Mouse (Mus musculus): ENCODE data around the gene Mllt3.

Mllt3 gene

DNA sequence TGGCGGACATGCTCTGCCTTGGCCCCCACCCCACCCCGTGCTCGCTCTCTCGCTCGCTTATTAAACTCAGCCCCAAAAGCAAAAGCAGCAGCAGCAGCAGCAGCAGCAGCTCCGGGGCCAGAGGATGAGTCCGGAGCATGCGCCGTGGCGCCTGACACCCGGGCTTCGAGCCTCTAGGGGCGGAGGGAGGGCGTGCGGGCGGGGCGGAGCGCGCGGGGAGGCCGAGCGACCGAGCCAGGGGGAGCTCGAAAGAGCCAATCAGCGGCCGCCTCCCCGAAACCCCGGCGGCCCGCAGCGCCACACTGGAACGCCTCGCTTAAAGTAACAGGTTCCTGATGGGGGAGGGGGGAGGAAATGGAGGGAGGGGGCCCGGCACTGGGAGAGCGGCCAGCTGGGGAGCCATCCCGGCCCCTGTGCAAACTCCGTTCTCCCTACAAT is at the start of gene Mllt3:
TSS of gene Mllt3 (minus strand) at position 149 of the 438 bp plus-strand sequence.
- DNase-seq (ENCODE audit: low spot score), result peak; percentile 95

DNA sequence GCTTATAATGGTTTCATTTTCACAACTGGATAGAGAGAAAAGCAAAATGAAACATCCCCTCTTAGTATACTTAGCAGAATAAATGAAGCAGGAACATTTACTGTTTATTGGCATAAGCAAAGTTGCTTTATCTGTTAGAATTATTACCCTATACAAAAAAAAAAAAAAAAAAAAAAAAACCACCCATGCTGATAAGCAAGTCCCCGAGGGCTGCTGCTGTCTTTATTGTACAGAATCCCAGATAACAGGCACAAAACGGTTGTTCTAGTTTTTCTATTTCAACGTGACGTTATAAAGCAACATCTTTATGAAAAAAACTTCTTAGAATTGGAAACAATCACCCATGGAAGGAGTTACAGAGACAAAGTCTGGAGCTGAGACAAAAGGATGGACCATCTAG is 49.2 kb upstream of the Mllt3 start:
- no peak for DNase-seq (ENCODE audit: low spot score)

DNA sequence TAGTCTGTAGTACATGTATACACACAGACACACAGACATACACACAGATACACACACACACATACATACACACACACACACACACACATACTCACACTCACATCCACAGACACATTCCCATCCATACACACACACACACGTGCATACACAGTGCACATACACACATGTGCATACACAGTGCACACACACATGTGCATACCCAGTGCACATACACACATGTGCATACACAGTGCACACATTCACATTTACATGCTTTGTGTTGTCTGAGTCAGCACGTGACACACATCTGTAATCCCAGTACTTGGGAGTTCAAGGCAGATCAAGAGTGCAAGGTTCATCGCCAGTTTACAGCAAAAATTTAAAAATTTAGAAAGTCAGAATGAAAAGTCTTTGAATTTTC is 48.7 kb upstream of the Mllt3 start:
- DNase-seq (ENCODE audit: low spot score), result no peak

DNA sequence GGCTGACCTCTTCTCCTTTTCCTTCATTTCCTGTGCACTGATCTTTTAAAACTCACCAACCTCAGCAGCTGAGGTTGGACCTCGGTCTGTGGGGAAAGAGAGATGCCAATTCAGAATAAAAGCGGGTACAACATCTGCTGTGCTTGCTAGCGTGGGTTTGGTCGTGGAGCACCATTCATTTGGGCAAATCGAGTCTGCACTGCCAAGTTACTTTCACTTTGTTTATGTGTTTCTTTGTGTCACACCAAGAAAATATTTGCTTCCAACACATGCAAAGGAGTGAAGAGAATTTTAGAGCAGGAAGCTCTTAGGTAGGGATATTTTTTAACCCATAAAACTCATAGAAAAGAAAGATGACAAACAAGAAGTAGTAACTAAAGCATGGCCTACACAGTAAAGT is 48.3 kb upstream of the Mllt3 start:
- DNase-seq (ENCODE audit: low spot score), result no peak

DNA sequence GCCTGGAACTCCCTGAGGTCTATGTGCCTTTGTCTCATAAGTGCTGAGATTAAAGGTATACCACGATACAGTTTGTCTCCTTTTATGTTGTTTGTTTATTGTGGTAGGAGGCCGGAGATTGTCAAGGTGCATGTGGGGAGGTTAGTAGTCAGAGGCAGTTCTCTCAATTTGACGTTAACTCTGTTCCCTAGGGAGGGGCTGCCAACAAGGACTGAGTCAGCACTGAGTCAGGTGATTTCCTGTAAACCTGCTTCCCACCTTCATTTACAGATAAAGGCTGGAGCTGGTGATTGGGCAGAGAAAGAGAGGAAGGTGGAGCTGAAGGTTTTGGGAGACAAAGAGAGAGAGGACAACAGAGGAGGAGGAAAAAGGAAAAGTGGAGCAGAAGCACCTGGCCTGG is 45.8 kb upstream of the Mllt3 start:
- DNase-seq (ENCODE audit: low spot score), result no peak

DNA sequence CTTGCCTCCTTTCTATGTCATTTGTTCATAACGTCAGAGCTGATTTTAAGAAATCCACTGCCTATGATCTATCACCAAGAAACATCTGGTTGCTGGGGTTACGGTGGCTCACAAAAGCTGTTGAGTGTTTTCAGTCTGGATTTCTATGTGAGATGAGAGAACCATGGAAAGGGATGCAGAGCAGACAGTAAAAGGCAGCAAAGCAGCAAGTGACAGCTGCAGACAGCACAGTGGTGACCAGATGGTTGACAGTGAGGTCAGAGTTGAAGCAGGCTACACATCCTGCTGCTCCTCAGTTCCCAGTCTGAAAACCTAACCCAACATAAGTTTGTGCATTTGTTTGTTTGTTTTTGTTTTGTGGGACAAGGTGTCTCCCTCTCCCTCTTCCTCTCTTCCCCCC is 42.2 kb upstream of the Mllt3 start:
- DNase-seq (ENCODE audit: low spot score), result no peak

DNA sequence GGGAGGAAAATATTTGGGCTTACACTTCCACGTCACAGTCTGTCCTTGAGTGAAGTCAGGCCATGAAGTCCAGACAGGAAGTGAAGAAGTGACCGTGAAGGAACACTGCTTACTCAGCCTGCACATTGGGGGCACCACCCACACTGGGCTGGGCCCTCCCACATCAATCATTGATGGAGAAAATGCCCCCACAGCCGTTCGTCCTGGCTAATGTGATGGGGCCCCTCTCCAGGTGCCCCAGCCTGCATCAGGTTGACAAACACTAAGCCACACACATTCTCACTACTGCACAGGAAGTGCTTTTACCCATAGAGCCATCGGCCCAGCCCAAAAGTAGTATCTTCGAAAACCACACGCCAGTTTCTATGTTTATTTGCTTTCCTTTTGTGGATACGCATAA is 13.1 kb upstream of the Mllt3 start:
- DNase-seq (ENCODE audit: low spot score), result no peak

DNA sequence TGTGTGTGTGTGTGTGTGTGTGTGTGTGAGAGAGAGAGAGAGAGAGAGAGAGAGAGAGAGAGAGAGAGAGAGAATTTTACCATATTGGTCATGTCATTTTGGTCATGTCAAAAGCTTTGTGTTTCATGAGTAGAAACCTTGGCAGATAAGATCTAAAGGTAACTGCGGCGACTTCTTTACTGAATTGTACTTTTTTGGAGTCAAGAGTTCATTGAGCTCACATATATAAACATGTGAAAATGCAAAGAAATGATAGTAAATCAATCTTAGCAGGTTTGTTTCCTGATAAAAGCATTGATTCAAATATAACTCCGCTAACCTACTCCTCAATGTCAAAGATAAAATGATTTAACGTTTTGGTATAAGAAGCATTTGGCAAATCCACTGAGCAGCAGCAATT is 12.0 kb upstream of the Mllt3 start:
- DNase-seq (ENCODE audit: low spot score), result no peak

DNA sequence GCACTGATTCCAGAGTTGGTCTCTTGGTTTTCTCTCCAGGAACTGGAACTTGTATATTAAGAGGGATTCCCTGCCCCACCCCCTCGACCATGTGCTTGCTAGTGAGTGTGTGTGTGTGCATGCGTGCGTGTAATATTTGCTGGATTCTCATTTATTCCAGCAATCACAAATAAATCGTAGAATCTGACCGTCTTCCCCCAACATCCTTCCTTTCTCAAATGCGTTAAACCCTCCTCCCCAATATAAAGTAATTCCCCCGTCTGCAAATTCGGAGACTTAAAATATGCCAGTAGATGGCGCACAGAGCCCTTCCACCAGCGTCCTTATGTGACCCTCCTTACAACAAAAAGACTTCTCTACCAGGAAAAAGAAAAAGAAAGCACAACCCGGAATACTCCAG is 2.2 kb upstream of the Mllt3 start:
- peak; percentile 78 for DNase-seq (ENCODE audit: low spot score)

DNA sequence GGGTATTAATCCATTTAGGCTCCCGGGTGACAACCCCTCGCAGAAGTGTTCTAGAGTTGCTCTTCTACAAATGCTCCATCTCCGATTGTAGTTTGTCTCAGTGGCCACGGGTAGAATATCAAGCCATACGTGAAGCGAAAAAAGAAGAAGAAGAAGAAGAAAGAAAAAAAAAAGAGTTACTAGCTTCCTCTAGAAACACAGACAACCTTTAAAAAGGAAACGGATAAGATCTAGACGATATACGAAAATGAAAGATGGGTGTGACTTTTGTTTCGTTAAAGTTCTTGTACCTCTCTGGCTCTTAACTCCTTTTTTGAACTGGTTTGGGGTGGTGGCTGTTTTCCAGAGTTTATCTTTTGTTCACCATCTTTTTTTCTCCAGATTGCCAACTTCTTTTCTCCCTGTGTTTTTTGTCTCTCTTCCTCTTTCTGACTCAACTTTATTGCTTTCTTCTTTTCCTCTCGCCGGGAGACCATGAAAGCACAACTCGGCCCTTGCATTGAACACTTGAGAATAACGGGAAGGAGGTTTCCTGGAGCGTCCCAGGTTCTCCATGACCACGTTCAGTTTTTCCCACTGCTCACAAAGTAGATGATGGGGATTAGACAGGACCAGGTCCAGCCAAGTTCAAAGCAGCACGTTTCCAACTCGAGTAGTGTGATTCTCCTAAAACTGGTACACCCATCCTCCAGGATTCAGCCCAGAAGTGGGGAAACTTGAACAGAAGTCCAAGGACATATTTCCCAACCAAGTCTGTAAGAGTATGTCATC is 1.4 kb upstream of the Mllt3 start:
- DNase-seq (ENCODE audit: low spot score), result peak; percentile 12

DNA sequence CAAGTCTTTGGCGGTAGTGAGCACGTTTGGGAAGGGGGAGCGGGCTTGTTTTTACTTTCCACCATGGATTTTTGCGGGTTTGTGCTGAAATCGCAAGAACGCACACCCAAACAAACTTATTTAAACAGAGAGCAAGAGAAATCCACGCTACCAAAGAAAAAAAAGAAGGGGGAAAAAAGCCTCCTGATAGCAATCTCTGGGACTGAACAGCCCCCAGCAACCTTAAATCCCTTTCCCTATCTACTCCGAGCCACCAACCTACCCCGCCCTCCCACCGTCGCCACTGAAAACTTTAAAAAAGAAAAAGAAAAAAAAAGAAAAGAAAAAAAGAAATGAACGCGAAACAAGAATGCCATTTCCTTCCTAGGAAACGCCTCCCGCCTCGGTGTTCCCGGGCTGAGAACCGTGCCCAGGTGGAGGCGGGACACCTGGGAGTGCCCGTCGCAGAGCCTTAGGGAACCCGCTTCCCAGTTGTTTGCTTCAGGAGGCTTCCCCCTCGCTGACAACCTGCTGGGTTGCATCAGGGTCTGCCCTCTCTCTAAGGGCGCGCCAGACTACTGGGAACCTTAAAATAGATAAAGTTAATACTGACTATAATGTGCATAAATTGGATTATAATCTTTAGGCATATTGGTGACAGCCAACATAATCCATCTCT is 694 bp upstream of the Mllt3 start:
- DNase-seq (ENCODE audit: low spot score), result peak; percentile 30

DNA sequence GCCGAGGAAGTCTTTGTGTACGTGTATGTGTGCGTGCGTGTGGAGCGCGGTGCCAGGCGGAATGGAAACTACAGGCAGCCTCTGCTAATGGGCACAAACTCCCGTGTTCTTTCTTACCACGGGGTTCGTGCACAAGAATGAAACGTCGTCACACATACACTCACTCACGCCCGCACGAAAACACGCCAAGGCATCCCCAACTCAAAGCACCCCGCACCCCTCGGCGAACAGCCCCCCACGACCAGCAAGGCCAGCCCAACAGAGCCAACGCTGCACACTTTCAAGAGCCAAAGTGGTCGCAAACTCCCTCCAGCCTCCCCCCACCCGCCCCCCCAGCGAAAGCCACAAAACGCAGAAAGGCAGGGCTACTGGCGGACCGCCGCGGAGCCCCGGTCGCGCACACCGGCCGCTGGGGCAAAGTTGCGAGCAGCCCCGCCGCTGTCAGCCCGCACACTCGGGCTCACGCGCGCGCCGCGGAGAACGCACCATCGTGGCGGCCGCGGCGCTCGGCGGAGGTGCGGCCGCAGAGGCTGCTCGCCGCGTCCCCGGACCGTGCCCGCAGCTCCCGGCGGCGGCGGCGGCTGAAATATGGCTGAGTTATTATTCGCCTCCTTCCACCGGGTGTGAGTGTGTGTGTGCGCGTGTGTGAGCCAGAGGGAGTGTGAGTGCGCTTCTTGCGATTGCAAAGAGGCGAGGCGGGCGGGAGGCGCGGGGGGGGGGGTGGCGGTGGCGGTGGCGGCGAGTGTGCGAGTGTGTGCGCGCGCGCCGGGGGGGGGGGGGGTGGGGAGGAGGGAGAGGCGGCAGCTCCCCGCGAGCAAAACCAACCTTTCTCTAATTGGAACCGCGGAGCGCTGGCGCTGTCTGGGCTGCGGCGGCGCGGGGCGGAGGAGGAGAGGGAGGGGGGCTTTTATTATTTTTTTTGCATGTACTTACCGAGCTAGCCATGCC is 739 bp downstream of the Mllt3 start:
- peak; percentile 69 for DNase-seq (ENCODE audit: low spot score)

DNA sequence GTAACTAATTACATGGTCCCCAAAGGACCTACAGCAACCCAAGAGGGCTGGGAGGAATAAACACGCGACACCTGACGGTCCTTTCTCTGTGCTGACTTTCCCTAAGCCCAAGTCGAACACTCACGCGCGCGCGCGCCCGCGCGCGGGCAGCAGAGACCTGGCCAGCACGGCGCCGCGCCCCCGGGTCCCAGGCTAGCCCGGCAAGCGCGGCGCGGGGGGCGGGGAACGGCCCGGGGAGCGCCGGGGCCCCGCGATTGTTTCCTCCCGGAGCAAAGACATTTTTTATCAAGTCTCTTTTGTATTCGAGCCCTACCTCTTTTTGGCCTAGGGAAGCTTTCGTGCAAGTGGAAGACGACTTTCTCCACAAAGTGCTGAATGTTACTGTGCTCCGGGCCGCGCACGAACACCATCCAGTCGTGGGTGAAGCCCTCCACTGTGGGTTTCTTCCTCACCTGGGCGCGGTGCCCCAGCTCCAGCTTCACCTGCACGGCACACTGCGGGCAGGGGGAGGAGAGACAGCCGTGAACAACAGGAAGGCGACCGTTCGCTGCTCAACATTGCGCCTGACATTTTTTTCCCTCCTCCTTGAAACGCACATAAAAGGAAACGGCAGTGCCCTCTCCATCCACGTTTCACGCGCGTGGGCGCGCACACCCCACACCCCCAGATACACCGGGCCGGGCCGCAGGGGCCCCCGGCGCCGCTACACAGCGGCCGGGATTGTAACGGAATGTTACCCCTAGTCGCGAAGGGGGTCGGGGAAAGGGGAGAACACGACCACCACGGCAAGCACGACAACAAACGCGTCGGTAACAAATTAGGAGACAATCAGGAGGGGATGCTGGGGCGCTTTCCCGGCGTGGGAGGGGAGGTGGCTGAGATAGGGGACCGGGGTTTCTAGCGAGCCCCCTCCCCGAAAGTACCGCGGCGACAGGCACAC is 1.7 kb downstream of the Mllt3 start:
- peak; percentile 37 for DNase-seq (ENCODE audit: low spot score)

DNA sequence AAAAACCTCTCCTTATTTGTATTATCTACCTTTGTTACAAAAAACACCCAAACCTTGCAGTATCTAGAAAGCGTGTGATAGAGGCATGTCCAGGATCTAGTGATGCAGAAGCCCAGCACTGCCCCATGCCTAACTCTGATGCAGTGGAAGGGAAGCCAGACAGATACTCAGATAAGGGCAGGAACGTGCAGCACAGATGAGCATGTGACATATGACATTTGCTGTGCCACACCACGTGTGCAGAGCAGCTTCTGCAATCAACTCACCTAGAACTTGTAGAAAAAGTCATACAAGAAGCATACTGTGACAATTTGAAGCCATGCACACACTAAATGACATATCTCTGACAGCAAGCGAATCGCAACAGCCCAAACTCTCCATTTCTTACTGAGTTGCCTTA is 9.6 kb downstream of the Mllt3 start:
- no peak for DNase-seq (ENCODE audit: low spot score)

DNA sequence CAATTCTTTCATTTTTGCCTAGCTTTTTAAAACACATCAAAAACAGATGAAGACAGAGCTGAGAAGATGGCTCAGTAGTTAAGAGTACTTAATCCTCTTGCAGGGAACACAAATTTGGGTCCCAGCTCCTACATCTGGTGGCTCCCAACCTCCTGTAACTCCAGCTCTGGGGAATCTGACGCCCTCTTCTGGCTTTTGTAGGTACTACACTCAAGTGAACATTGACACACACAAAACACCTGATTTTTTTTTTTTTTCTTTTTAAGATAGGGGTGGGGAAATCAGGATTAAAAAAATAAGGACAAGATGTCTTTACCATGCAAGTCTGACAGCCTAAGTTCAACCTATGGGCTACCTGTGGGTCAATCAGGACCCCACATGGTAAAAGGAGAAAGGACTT is 10.5 kb downstream of the Mllt3 start:
- no peak for DNase-seq (ENCODE audit: low spot score)

DNA sequence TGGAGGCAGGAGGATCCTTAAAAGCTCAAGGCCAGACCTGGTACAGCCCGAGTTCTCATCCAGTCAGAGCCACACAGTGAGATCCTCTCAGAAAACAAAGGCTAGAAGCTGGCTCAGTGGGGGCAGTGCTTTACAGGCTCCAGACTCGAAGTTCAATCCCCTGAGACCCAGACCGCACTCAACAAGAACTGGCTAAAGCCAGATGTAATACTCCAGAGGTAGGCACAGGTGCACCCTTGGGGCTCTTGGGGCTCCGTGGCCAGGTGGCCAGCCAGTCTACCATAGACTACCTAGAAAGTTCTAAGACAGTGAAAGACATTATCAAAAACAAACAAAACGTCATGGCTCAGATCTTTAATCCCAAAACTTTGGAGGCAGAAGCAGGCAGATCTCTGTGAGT is 12.7 kb downstream of the Mllt3 start:
- DNase-seq (ENCODE audit: low spot score), result no peak

DNA sequence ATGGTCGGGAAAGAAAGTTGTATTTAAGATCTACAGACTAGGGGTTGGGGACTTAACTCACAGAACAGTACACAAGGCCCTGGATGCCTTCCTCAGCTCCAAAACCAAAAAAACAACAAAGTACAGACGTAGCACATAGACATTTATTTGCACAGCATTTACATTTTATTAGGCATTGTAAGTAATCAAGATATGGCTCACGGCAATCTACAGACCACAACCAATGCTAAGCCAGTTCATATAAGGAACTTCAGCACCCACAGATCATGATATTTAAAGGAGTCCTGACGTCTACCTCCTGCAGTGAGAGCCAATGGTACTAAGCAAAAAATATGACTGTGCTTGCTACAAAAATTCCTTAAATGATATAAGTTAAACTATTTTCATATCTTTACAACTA is 13.5 kb downstream of the Mllt3 start:
- DNase-seq (ENCODE audit: low spot score), result no peak

DNA sequence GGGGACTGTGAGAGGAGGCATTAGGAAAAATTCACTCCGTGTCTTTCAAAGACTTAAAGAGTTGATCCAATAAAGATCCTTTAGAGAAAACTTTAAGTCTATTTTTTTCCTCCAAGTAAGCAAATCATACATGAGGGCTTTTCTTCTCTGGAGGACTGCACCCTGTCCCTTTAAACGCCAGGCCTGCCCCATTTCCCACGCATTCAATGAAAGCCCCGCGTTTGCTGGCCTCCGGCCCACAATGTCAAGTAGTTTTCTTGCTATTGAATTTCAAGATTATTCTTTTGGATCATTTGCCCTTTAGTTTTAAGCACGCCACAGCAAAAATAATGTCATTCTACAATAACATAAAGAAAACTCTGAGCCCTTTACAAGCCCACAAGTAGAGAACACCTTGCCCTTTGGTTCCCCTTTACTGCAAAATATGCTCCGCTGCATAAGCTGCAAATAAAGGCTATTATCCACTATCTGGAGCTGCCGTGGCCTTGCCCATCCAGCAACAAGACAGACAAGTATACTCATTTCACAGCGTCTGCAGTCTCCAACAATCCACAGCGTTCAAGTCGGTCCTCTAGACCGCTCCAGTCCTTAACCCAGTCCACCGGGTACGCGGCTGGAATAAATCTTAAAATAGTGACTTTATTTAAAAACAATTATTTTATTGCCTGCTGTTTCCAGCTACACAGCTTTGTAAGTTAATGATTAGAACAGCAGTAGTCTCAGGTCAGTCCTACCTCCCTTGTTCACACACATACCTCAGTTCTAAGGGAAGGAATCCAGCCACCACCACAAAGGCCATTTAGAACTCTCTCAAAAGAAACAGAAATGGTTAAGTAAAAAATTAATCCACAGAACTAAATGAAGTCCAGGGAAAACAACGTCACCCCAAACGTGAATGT is 15.5 kb downstream of the Mllt3 start:
- peak; percentile 31 for DNase-seq (ENCODE audit: low spot score)

DNA sequence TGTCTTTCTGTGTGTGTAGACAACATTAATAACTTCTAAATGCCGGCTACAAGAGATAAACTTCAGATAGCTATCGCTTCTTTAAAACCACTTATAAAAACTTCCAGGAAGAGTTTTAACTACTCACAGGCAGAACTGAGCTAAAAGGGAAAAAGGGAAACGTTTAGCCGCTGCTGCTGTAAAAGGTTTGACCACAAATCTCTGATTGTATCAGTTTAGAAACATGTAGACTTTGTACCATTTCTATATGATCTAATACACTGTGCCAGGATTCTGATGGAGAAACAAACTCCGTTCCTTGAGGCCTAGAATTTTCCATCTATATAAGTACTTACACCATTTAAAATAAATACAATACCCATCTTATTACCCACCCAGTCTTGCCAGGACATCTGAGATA is 17.4 kb downstream of the Mllt3 start:
- DNase-seq (ENCODE audit: low spot score), result no peak

DNA sequence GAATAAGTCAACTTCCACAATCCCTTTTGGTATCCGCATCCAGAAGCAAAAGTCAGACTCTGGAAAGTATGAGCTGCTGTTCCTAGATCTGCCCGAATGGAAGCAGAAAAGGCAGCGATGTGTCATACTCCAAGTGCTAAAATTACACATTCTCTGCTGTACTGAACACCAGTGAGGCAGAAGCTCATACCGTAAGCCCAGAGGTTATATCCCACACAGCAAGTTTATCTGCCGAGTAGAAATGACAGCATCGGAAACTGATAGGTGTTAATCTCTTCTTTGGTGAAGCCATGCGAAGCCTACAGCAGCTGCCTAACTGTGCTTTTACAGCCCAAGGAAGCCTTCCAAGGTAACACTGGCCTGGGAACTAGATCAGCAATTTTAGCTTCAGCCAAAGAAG is 17.9 kb downstream of the Mllt3 start:
- peak; percentile 20 for DNase-seq (ENCODE audit: low spot score)
